12 mouse cellular contexts compared by ENCODE assay signal in the genomic region with DNA sequence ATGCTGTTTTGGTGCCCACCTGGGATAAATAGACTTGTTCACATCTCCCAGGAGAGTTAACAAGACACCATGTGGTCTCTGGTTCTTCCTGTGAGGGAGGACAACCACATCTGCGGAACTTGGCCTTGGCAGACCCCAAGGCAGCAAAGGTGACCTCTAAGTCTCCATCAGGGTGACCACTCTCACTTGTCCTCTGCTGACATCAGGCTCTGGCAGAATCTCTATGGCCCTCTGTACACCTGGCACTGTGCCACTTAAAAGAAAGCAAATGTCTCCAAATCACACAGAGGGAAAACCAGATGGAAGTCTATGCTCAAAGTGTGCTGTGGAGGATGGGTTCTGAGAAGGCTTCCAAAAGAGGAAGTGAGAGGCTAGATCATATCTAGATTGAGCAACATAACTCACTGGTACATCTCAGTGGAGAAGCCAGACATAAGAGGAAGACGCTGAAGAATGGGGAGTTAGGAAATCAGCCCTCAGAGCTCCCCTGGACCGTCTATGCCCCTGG. TPM values are rescaled to one million over a fixed set of nuclear protein-coding genes. Genes with fewer than 3 reads are reported as not detected.
A peak's percentile ranks its signal among the peaks of the same experiment; 100 is the strongest.
DNase-seq lines count a peak whose midpoint lies in the region; ATAC-seq and TF ChIP-seq lines count a peak whose summit lies in the region.
"Had no signal": no experiment of that assay in that cellular context is flagged by ENCODE, and none has a peak within 500 bp of the region (broad histone marks: within the 10 kb centered on the region; RNA-seq: fewer than 3 reads in every experiment).

No protein-coding gene starts in this region.

- no peaks in the 10 kb centered on the region for H3K9me3 ChIP-seq in lung, embryonic 14.5 days (ENCODE audit: low read depth, low read length)
- no peaks in the 10 kb centered on the region for H3K9me3 ChIP-seq in liver, embryonic 16.5 days (replicated peaks; ENCODE audit: control insufficient read depth, low read length)
- H3K9me3 ChIP-seq: heart, embryonic 15.5 days had no signal

- H3K9ac ChIP-seq in lung, embryonic 14.5 days, result no peak overlapping the region
- no peak overlapping the region for H3K9ac ChIP-seq in liver, embryonic 16.5 days (ENCODE audit: low read depth, low read length)
- H3K9ac ChIP-seq: heart, embryonic 15.5 days had no signal

- no peak overlapping the region for H3K4me2 ChIP-seq in lung, embryonic 14.5 days
- H3K4me2 ChIP-seq in liver, embryonic 16.5 days (ENCODE audit: low read depth, low read length), result no peak overlapping the region
- H3K4me2 ChIP-seq: heart, embryonic 15.5 days had no signal

- ATAC-seq in lung, embryonic 14.5 days (ENCODE audit: insufficient read depth), result no peak
- peak; percentile 51 for ATAC-seq in liver, embryonic 16.5 days (ENCODE audit: low read depth)

- 57% methylated on average over 3 of the region's 3 CpGs for WGBS in lung, embryonic 14.5 days
- WGBS in lung, adult 2 months, result 51% methylated on average over 3 of the region's 3 CpGs
- WGBS in liver, embryonic 16.5 days (ENCODE audit: insufficient replicate concordance), result 23% methylated on average over 3 of the region's 3 CpGs

- no peaks in the 10 kb centered on the region for H3K36me3 ChIP-seq in lung, embryonic 14.5 days (ENCODE audit: insufficient read depth)
- no peaks in the 10 kb centered on the region for H3K36me3 ChIP-seq in liver, embryonic 16.5 days (ENCODE audit: control insufficient read depth, insufficient read depth)
- H3K36me3 ChIP-seq: heart, embryonic 15.5 days had no signal

- no peak for TF ChIP-seq POLR2A in lung, adult 2 months (IDR thresholded peaks at IDR 0.05; ENCODE audit: borderline replicate concordance, extremely low read depth, low read depth, low read length)

- no peaks in the 10 kb centered on the region for H3K4me1 ChIP-seq in lung, embryonic 14.5 days (ENCODE audit: insufficient read depth)
- no peaks in the 10 kb centered on the region for H3K4me1 ChIP-seq in lung, adult 2 months (ENCODE audit: control insufficient read depth, insufficient read depth, low read length)
- H3K4me1 ChIP-seq in liver, embryonic 16.5 days (ENCODE audit: control insufficient read depth, low read depth, low read length), result no peaks in the 10 kb centered on the region; the same call in 1 of the 2 replicates
- H3K4me1 ChIP-seq: heart, embryonic 15.5 days had no signal

- H3K27me3 ChIP-seq in lung, embryonic 14.5 days (ENCODE audit: insufficient read depth, low read length), result no peaks in the 10 kb centered on the region
- H3K27me3 ChIP-seq in liver, embryonic 16.5 days (ENCODE audit: control insufficient read depth, insufficient read depth, low read depth, low read length), result no peaks in the 10 kb centered on the region
- H3K27me3 ChIP-seq: heart, embryonic 15.5 days had no signal

- intact Hi-C loops in gastrocnemius, postnatal 36 days (cut with DNase I), result no loop called here

- H3K4me3 ChIP-seq in lung, embryonic 14.5 days (ENCODE audit: low read depth, low read length), result no peak overlapping the region
- H3K4me3 ChIP-seq in lung, adult 2 months (replicated peaks; ENCODE audit: extremely low read depth, low read depth, low read length), result no peak overlapping the region
- H3K4me3 ChIP-seq in liver, embryonic 16.5 days (ENCODE audit: low read depth, low read length), result no peak overlapping the region
- H3K4me3 ChIP-seq: heart, embryonic 15.5 days; layer of hippocampus, adult 2 months had no signal

- H3K27ac ChIP-seq in lung, embryonic 14.5 days (ENCODE audit: low read depth), result no peak overlapping the region
- H3K27ac ChIP-seq in liver, embryonic 16.5 days (ENCODE audit: low read length), result peak overlapping the region; percentile 5
- H3K27ac ChIP-seq: heart, embryonic 15.5 days; layer of hippocampus, adult 2 months had no signal

- peak; percentile 14 for DNase-seq in gastrocnemius, postnatal 25 days
- DNase-seq in gastrocnemius, postnatal 36 days, result no peak
- DNase-seq in lung, embryonic 14.5 days, result peak; percentile 7
- no peak for DNase-seq in lung, adult 2 months
- DNase-seq in spleen, postnatal 36 days (ENCODE audit: low spot score in 2 of 2), result peak; percentile 75 to 79
- DNase-seq in right cerebral cortex, adult 2 months (ENCODE audit: low spot score in 2 of 2), result no peak
- DNase-seq in frontal cortex, adult 2 months (ENCODE audit: extremely low spot score in 1 of 2, low spot score in 1 of 2), result no peak

- TF ChIP-seq CTCF in lung, embryonic 14.5 days (IDR thresholded peaks at IDR 0.05; ENCODE audit: low read depth), result no peak
- no peak for TF ChIP-seq CTCF in lung, adult 2 months (IDR thresholded peaks at IDR 0.05; ENCODE audit: insufficient read depth, low read length)

RNA-seq across cellular contexts. Expression of gene Cyp4f18, which starts 1.2 kb away (rescaled TPM):
- total RNA-seq in gastrocnemius, postnatal 25 days (2021), result under 1 TPM; 0.36 to 0.40 TPM
- total RNA-seq in gastrocnemius, postnatal 36 days (2021), result under 1 TPM in 1 of 2 experiments, not detected in 1; 0.37 TPM
- polyA plus RNA-seq in lung, embryonic 14.5 days (2014; fragmentation: Nextera tagmentation; extraction: Ambion mirVana), result 0.93 and 2.2 TPM in 2 replicates
- polyA plus RNA-seq in lung, adult 2 months (2012; rRNA removed), result 18.2 and 26.4 TPM in 2 replicates
- polyA plus RNA-seq in liver, embryonic 16.5 days (2015; fragmentation: Nextera tagmentation; extraction: Ambion mirVana), result 3.6 and 4.0 TPM in 2 replicates
- 0.12 and 0.25 TPM in 2 replicates for polyA plus RNA-seq in frontal cortex, adult 2 months (2012; rRNA removed)
- total RNA-seq: layer of hippocampus, adult 2 months had no signal

RNA-seq across cellular contexts. Expression of gene Olfr372, which starts 32.8 kb away (rescaled TPM):
- not detected for total RNA-seq in gastrocnemius, postnatal 25 days (2021)
- total RNA-seq in gastrocnemius, postnatal 36 days (2021), result not detected
- not detected in 2 replicates for polyA plus RNA-seq in lung, embryonic 14.5 days (2014; fragmentation: Nextera tagmentation; extraction: Ambion mirVana)
- polyA plus RNA-seq in lung, adult 2 months (2012; rRNA removed), result not detected in 2 replicates
- not detected in 2 replicates for polyA plus RNA-seq in liver, embryonic 16.5 days (2015; fragmentation: Nextera tagmentation; extraction: Ambion mirVana)
- polyA plus RNA-seq in frontal cortex, adult 2 months (2012; rRNA removed), result not detected in 2 replicates
- total RNA-seq: layer of hippocampus, adult 2 months had no signal
- polyA plus RNA-seq: forebrain, embryonic 11.5 days; heart, embryonic 15.5 days; neural tube, embryonic 14.5 days had no signal

RNA-seq across cellular contexts. Expression of gene Zfp961, which starts 57.4 kb away (rescaled TPM):
- total RNA-seq in gastrocnemius, postnatal 25 days (2021), result 1 to 10 TPM; 2.4 to 3.0 TPM
- 1 to 10 TPM; 2.0 to 2.9 TPM for total RNA-seq in gastrocnemius, postnatal 36 days (2021)
- polyA plus RNA-seq in lung, embryonic 14.5 days (2014; fragmentation: Nextera tagmentation; extraction: Ambion mirVana), result 25.7 and 26.2 TPM in 2 replicates
- polyA plus RNA-seq in lung, adult 2 months (2012; rRNA removed), result 3.0 and 5.2 TPM in 2 replicates
- polyA plus RNA-seq in liver, embryonic 16.5 days (2015; fragmentation: Nextera tagmentation; extraction: Ambion mirVana), result 6.1 and 6.8 TPM in 2 replicates
- 18.0 and 18.2 TPM in 2 replicates for polyA plus RNA-seq in frontal cortex, adult 2 months (2012; rRNA removed)

Comparison
In these comparisons a context has a peak if more than half of its experiments do, and no peak if none do; other contexts are left out.
1. DNase-seq: peak in gastrocnemius, postnatal 25 days (single experiment), lung, embryonic 14.5 days (single experiment) and spleen, postnatal 36 days (2 of 2); none in gastrocnemius, postnatal 36 days (0 of 2), lung, adult 2 months (single experiment), right cerebral cortex, adult 2 months (0 of 2) and frontal cortex, adult 2 months (0 of 2).